Mouse (Mus musculus) cortical plate, adult 2 months (tissue): Measurements from ENCODE around the gene Rae1. TPM values are rescaled to one million over a fixed set of nuclear protein-coding genes. Genes with fewer than 3 reads are reported as not detected.
A peak's percentile ranks its signal among the peaks of the same experiment; 100 is the strongest.

Experiments
- H3K27ac ChIP-seq: fragments of 200-500 bp; 2 replicates; pipeline ENCODE4 v1.5.1; 2012; ENCODE audit warnings: low read length, control low read depth, inconsistent platforms; ENCODE audit not compliant: insufficient read depth
- H3K4me1 ChIP-seq: fragments of 200-500 bp; 2 replicates; pipeline ENCODE4 v1.6.1; 2011; ENCODE audit warnings: low read length; ENCODE audit not compliant: control insufficient read depth, insufficient read depth
- H3K4me3 ChIP-seq: fragments of 200-500 bp; 2 replicates; pipeline ENCODE4 v1.5.1; 2011; ENCODE audit warnings: mild to moderate bottlenecking, low read length, control low read depth; ENCODE audit not compliant: insufficient read depth
- CTCF ChIP-seq: fragments of 200-500 bp; IDR thresholded peaks from 2 replicates; pipeline ENCODE4 v1.5.1; 2011; ENCODE audit warnings: mild to moderate bottlenecking, control low read depth, low read length; ENCODE audit not compliant: insufficient read depth; ENCODE audit errors: extremely low read depth
- POLR2A ChIP-seq: fragments of 200-500 bp; IDR thresholded peaks from 2 replicates; pipeline ENCODE4 v1.6.1; 2011; ENCODE audit warnings: mild to moderate bottlenecking, low read length, control low read depth; ENCODE audit not compliant: insufficient read depth; ENCODE audit errors: extremely low read depth
- polyA plus RNA-seq: library from polyadenylated mRNA; depleted of rRNA; stranded (reverse); fragments of >200 nt; gene quantifications from 2 replicates; pipeline ENCODE4 v1.2.3, GENCODE M21; 2012

The Rae1 gene
- polyA plus RNA-seq, 1 experiment = 68.4 TPM

DNA sequence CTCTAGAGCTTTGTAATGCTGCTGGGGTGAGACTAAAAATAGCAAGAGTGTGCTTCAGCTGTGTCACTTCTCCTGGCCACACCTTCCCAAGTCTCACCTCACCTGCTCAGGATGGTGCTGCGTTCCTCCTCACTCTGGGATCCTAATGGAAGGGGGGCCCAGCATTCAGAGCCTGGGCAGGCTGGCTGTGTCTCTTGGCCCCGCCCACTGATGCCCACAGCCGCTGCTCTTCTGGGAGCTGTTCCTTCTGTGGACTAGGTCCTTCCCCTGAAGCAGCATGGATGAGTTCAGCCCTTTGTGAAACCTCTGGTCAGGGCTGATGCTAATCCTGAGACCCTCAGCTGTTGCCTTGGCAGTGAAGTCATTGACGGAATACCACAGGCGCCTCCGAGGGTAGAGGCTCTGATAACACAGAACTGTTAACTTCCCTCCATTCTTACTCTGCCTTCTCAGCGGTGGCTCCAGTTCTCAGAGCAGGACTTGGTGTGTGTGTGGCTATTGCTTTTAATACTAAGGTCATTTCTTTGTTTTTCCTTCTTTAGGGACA lies 14.9 kb downstream of the Rae1 start:
- Histone ChIP-seq H3K4me1 (no peaks in the 10 kb centered on the region), H3K4me3 (no peak overlapping the region), H3K27ac (no peak overlapping the region)
- TF ChIP-seq CTCF (no peak), POLR2A (no peak)

DNA sequence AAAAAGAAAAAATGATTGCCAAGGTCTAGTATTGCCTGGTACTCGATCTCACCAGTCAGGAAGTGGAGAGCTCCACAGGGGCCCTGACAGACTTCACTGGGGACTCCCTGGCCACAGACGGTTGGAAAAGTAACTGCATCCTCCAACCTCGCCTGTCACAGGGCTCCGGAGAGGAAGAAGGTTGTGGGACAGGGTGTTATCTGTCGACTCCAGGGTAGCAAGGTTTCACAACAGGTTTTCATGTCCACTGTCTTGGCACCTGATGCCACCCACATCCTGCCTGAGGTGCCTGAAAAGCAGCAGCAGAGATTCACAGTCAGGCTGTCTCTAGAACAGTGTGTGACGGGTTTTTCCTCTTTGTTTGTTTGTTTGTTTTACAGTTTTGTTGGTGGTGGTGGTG lies 18.0 kb downstream of the Rae1 start:
- no peaks in the 10 kb centered on the region for H3K4me1 ChIP-seq
- TF ChIP-seq CTCF (no peak), POLR2A (no peak)
- H3K27ac ChIP-seq = no peak overlapping the region
- no peak overlapping the region for H3K4me3 ChIP-seq

DNA sequence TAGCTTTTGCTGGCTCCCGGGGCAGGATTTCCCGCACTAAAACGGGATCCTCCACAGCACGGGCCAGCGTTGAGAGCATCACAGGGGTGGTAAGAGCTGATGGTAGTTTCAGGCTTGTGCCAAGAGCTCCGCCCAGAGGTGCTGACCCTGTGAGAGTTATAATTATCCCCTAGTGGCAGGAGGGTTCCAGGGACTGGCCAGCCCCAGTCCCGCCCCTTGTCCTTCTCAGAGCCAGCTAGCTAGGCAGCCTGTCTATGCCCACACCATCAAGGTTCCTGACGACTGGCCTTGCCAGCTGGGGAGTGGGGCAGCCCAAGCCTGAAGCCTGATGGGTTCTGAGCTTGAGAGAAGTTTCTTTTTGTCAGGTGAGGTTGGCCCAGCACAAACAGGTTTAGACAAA lies 18.7 kb downstream of the Rae1 start:
- no peak for TF ChIP-seq POLR2A
- Histone ChIP-seq H3K27ac (no peak overlapping the region), H3K4me3 (no peak overlapping the region), H3K4me1 (no peaks in the 10 kb centered on the region)

DNA sequence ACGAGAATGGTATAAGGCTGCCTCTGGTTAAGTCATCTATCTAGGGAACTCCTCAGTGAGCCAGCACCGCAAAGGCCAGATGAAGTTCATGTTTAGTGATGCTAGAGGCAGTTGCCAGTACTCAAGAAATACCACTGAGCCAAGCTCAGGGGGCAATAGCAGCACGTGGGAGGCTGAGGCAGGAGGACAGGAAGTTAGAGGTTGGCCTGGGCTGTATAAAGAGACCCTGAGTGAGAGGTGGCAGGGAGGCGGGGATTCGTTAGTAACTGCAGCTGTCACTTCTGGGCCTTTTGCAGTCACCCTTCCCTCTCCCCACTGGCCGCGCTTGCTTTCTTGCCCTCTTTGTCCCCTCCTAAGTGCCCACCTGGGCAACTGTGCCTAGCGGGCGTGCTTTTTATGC lies 19.4 kb downstream of the Rae1 start:
- Histone ChIP-seq H3K4me3 (peak overlapping the region; percentile 23; the same call in 1 of the 2 replicates), H3K27ac (no peak overlapping the region), H3K4me1 (no peaks in the 10 kb centered on the region)
- no peak for TF ChIP-seq POLR2A
- no peak for TF ChIP-seq CTCF

DNA sequence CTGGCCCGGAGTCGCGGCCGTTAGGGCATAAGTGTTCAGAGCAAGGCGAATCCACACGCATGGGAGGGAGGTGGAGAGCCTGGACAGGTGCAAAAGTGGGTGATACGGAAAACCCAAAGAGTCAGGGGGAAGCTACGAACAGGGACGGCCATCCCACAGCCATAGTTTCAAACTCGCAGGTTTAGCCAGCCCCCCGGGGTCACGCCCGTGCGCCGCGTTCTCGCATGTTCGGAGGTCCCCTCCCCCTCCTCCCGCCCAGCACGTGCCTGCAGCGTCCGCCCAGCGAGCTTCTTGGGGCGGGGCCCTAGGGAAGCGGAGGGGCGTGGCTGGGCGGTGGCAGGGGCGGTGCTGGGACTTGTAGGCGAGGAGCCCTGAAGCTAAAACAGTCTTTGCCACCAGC lies 19.9 kb downstream of the Rae1 start:
- TF ChIP-seq POLR2A = no peak
- no peak for TF ChIP-seq CTCF
- Histone ChIP-seq H3K27ac (no peak overlapping the region), H3K4me3 (peak overlapping the region; percentile 23; the same call in 1 of the 2 replicates), H3K4me1 (no peaks in the 10 kb centered on the region)

DNA sequence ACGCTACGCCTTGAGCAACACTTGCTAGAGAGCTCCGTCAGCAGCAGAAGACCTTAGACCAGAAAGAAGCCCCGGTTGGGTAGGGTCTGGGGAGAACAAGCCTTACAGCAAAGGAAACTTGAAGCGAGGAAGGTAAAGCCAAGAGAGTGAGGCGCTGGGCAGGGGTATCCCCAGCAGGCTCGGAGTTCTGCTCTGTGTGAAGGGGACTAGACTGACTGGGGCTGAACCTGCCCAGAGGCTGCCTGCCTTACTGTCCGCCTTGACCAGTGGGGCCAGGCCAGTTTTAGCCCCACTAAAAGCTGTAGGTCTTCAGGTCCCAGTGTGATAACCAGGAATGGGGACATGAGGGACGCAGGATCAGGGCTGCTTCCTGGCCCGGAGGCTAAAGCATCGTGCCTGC lies 20.5 kb downstream of the Rae1 start, which contains the start of gene Rbm38:
TSS of gene Rbm38 (plus strand) at position 69 of the 400 bp plus-strand sequence.
- Histone ChIP-seq H3K4me3 (peak within 1 kb of the TSS; percentile 23; the same call in 1 of the 2 replicates), H3K27ac (no peak within 1 kb of the TSS), H3K4me1 (no peaks in the 10 kb centered on the region)
- TF ChIP-seq CTCF (no peak), POLR2A (no peak)

DNA sequence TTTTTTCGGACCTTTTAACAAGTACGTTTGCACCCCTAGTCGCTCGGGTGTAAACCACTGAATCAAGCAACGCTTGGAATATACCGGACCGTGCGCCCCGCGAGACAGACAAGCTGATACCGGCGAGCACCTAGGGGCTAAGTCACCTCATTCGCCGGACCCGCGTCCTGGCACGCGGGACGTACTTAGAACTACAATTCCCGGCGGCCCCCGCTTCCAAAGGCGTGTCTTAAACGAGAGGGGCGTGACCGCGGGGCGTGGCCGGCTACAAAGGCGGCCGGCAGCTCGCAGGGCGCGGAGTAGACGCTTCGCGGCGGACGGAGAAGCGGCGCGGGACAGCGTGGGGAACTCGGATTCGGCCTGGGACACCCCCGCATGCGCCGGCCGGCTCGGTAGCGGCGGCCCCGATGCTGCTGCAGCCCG lies 21.7 kb downstream of the Rae1 start:
- TF ChIP-seq CTCF = no peak
- peak; percentile 71 for TF ChIP-seq POLR2A
- Histone ChIP-seq H3K27ac (no peak overlapping the region), H3K4me1 (no peaks in the 10 kb centered on the region), H3K4me3 (peak overlapping the region; percentile 69)

DNA sequence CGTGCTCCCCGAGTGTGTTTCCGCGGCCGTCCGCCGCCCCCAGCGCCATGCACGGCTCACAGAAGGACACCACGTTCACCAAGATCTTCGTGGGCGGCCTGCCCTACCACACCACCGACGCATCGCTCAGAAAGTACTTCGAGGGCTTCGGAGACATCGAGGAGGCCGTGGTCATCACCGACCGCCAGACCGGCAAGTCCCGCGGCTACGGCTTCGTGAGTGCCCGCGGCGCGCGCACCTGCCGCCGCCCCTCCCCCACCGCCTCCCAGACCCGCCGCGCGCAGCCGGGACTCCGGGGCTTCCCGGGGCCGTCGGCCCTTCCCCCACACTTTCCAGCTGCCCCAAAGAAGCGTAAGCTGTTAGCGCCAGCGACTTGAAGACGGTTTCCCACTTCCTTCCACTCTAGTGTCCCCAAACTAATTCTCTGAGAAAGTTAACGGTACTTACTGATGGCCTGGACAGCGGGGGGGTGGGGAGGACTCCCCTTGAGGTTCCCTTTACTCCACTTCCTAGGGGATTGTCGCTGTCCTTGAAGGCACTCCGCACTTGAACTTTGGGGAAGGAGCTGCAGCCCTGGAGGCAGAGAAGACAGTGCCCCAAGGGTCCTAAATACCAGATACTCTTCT lies 22.3 kb downstream of the Rae1 start:
- H3K27ac ChIP-seq = no peak overlapping the region
- TF ChIP-seq POLR2A (no peak), CTCF (no peak)
- peak overlapping the region; percentile 69 for H3K4me3 ChIP-seq
- H3K4me1 ChIP-seq = no peaks in the 10 kb centered on the region

DNA sequence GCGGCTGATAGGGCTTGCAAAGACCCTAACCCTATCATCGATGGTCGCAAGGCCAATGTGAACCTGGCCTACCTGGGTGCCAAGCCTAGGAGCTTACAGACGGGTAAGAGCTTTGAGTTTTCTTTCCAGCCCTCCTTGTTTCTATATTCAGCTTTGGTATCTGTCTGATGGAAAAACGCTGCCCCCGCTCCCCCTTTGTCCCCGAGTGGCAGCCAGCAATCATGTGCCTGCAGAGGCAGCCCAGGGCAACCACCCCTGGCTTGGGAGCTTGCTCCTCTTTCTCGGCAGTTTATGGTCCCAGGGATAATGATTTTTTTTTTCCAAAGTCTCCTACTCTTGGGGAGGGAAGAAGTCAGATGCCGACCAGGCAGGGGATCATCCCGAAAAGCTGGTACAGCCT lies 22.9 kb downstream of the Rae1 start:
- Histone ChIP-seq H3K4me3 (peak overlapping the region; percentile 69; the same call in 1 of the 2 replicates), H3K4me1 (no peaks in the 10 kb centered on the region), H3K27ac (no peak overlapping the region)
- TF ChIP-seq CTCF (no peak), POLR2A (no peak)

DNA sequence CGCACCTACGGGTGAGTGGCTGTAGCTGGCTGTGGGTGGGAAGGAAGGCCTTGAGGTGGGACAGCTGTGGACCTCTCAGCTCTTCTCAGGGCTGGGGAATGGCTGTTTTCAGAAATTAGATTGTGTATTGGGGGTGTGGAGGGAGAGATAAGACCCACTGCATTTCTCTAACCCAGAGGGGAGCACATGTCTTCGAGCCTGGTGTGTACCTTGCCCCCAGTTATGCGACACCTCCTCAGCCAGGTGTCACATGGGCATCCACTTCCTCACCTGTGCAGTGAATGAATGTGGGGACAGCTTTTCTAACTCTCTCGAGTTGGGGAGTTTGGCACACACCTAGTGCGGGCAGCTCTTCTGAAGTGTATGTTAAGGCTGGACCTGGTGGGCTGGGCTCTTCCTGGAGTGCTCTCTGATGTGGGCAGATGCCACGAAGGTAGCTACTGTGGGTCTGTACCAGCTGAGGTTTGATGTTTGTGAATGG lies 23.5 kb downstream of the Rae1 start:
- Histone ChIP-seq H3K4me3 (peak overlapping the region; percentile 69; the same call in 1 of the 2 replicates), H3K4me1 (no peaks in the 10 kb centered on the region), H3K27ac (no peak overlapping the region)
- TF ChIP-seq CTCF = no peak
- TF ChIP-seq POLR2A = no peak
